10 mouse cellular contexts compared by ENCODE assay signal in the genomic region with DNA sequence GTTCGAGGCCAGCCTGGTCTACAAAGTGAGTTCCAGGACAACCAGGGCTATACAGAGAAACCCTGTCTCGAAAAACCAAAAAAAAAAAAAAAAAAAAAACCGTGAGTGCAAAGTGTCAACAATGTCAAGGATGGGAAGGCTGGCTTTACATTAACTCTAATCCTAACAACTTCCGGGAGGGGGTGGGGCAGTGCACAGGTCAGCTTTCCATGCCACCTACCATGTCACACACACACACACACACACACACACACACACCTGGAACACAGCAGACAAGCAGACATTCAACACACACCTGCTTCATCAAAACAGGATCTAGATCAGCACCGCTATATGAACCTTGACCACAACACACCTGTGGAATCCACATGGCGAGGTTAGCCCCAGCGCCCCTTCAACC. TPM values are rescaled to one million over a fixed set of nuclear protein-coding genes. Genes with fewer than 3 reads are reported as not detected.
DNase-seq lines count a peak whose midpoint lies in the region; ATAC-seq and TF ChIP-seq lines count a peak whose summit lies in the region.
"Had no signal": no experiment of that assay in that cellular context is flagged by ENCODE, and none has a peak within 500 bp of the region (broad histone marks: within the 10 kb centered on the region; RNA-seq: fewer than 3 reads in every experiment).

No protein-coding gene starts in this region.

- TF ChIP-seq EP300 in lung, postnatal 0 days (IDR thresholded peaks at IDR 0.05) = no peak

- no peak for DNase-seq in kidney, adult 11 months
- DNase-seq in c-Kit-positive CD71-positive TER-119-positive erythroid progenitor cells, embryonic 14.5 days (ENCODE audit: low spot score) = no peak
- DNase-seq in Muller cell, postnatal 12 days (ENCODE audit: inconsistent ontology term) = no peak
- no peak for DNase-seq in lung, postnatal 0 days (ENCODE audit: low spot score)
- DNase-seq: gastrocnemius, postnatal 14 days; heart, postnatal 4 days had no signal

- no peak overlapping the region for H3K4me3 ChIP-seq in kidney, embryonic 16.5 days (ENCODE audit: low read length)
- H3K4me3 ChIP-seq in forebrain, embryonic 12.5 days (replicated peaks) = peak overlapping the region; percentile 83; the same call in 1 of the 2 replicates
- no peak overlapping the region for H3K4me3 ChIP-seq in intestine, postnatal 0 days (ENCODE audit: low read depth, low read length)
- peak overlapping the region; percentile 93 for H3K4me3 ChIP-seq in neural tube, embryonic 13.5 days
- H3K4me3 ChIP-seq in lung, postnatal 0 days (ENCODE audit: low read depth, low read length) = no peak overlapping the region

- no peak overlapping the region for H3K9ac ChIP-seq in kidney, embryonic 16.5 days (replicated peaks; ENCODE audit: low read length)
- H3K9ac ChIP-seq in forebrain, embryonic 12.5 days = peak overlapping the region; percentile 89
- H3K9ac ChIP-seq in intestine, postnatal 0 days (ENCODE audit: low read depth, low read length) = no peak overlapping the region
- H3K9ac ChIP-seq in neural tube, embryonic 13.5 days = peak overlapping the region; percentile 96; the same call in 1 of the 2 replicates
- no peak overlapping the region for H3K9ac ChIP-seq in lung, postnatal 0 days (replicated peaks; ENCODE audit: low read depth)

- H3K9me3 ChIP-seq in kidney, embryonic 16.5 days (ENCODE audit: low read length) = no peaks in the 10 kb centered on the region
- no peaks in the 10 kb centered on the region for H3K9me3 ChIP-seq in forebrain, embryonic 12.5 days
- no peaks in the 10 kb centered on the region for H3K9me3 ChIP-seq in intestine, postnatal 0 days (ENCODE audit: control insufficient read depth)
- H3K9me3 ChIP-seq in neural tube, embryonic 13.5 days = no peaks in the 10 kb centered on the region
- H3K9me3 ChIP-seq in lung, postnatal 0 days (ENCODE audit: low read length) = no peaks in the 10 kb centered on the region

- H3K4me1 ChIP-seq in kidney, embryonic 16.5 days (ENCODE audit: insufficient read depth, low read length) = peaks cover 42% of the 10 kb centered on the region
- H3K4me1 ChIP-seq in forebrain, embryonic 12.5 days = peaks cover 39% of the 10 kb centered on the region
- peaks cover 6% of the 10 kb centered on the region; the same call in 1 of the 2 replicates for H3K4me1 ChIP-seq in intestine, postnatal 0 days (replicated peaks; ENCODE audit: control insufficient read depth, insufficient read depth, low read length)
- peaks cover 61% of the 10 kb centered on the region for H3K4me1 ChIP-seq in neural tube, embryonic 13.5 days (replicated peaks)
- peaks cover 3% of the 10 kb centered on the region; the same call in 1 of the 2 replicates for H3K4me1 ChIP-seq in lung, postnatal 0 days (ENCODE audit: insufficient read depth, low read depth, low read length)

- 0 out of 2 replicates have a peak overlapping the region, but pooled peaks have one; percentile 11 for H3K4me2 ChIP-seq in kidney, embryonic 16.5 days (replicated peaks; ENCODE audit: low read depth, low read length)
- peak overlapping the region; percentile 96 for H3K4me2 ChIP-seq in forebrain, embryonic 12.5 days
- peak overlapping the region; percentile 25; the same call in 1 of the 2 replicates for H3K4me2 ChIP-seq in intestine, postnatal 0 days (replicated peaks; ENCODE audit: low read depth)
- peak overlapping the region; percentile 98 for H3K4me2 ChIP-seq in neural tube, embryonic 13.5 days
- no peak overlapping the region for H3K4me2 ChIP-seq in lung, postnatal 0 days (replicated peaks; ENCODE audit: low read depth, low read length)

- no peak overlapping the region for H3K27ac ChIP-seq in kidney, embryonic 16.5 days (ENCODE audit: low read length)
- H3K27ac ChIP-seq in forebrain, embryonic 12.5 days = no peak overlapping the region
- no peak overlapping the region for H3K27ac ChIP-seq in intestine, postnatal 0 days (ENCODE audit: low read depth, low read length)
- H3K27ac ChIP-seq in neural tube, embryonic 13.5 days (replicated peaks) = no peak overlapping the region
- no peak overlapping the region for H3K27ac ChIP-seq in lung, postnatal 0 days (ENCODE audit: low read length)

- H3K27me3 ChIP-seq in kidney, embryonic 16.5 days (ENCODE audit: insufficient read depth, low read length) = no peaks in the 10 kb centered on the region
- H3K27me3 ChIP-seq in forebrain, embryonic 12.5 days = no peaks in the 10 kb centered on the region
- no peaks in the 10 kb centered on the region for H3K27me3 ChIP-seq in intestine, postnatal 0 days (replicated peaks; ENCODE audit: control insufficient read depth, insufficient read depth, low read length)
- no peaks in the 10 kb centered on the region for H3K27me3 ChIP-seq in neural tube, embryonic 13.5 days
- H3K27me3 ChIP-seq in lung, postnatal 0 days (replicated peaks; ENCODE audit: insufficient read depth, low read length) = no peaks in the 10 kb centered on the region

- peaks cover 24% of the 10 kb centered on the region for H3K36me3 ChIP-seq in kidney, embryonic 16.5 days (ENCODE audit: insufficient read depth, low read length)
- H3K36me3 ChIP-seq in forebrain, embryonic 12.5 days (replicated peaks) = peaks cover 42% of the 10 kb centered on the region
- H3K36me3 ChIP-seq in intestine, postnatal 0 days (ENCODE audit: control insufficient read depth, insufficient read depth) = peaks cover 16% of the 10 kb centered on the region
- peaks cover 44% of the 10 kb centered on the region for H3K36me3 ChIP-seq in neural tube, embryonic 13.5 days
- H3K36me3 ChIP-seq in lung, postnatal 0 days (ENCODE audit: insufficient read depth, low read length) = no peaks in the 10 kb centered on the region

- no peak for ATAC-seq in kidney, embryonic 16.5 days (ENCODE audit: low FRiP score, low TSS enrichment)
- ATAC-seq in forebrain, embryonic 12.5 days (ENCODE audit: low FRiP score) = no peak
- ATAC-seq in intestine, postnatal 0 days = peak; percentile 25
- ATAC-seq in neural tube, embryonic 13.5 days (ENCODE audit: low read depth) = no peak
- ATAC-seq in lung, postnatal 0 days = no peak

- no peak for TF ChIP-seq CTCF in intestine, postnatal 0 days (IDR thresholded peaks at IDR 0.05; ENCODE audit: low read depth)
- no peak for TF ChIP-seq CTCF in lung, postnatal 0 days (IDR thresholded peaks at IDR 0.05)

- WGBS in kidney, embryonic 16.5 days = 78% methylated on average over 6 of the region's 7 CpGs
- 87% methylated on average over 7 of the region's 7 CpGs for WGBS in forebrain, embryonic 12.5 days
- 63% methylated on average over 6 of the region's 7 CpGs for WGBS in intestine, postnatal 0 days
- 93% methylated on average over 7 of the region's 7 CpGs for WGBS in neural tube, embryonic 13.5 days
- WGBS in lung, postnatal 0 days = 81% methylated on average over 6 of the region's 7 CpGs

RNA-seq across cellular contexts. Expression of gene Med25, which starts 2.3 kb away (rescaled TPM):
- 136 and 149 TPM in 2 replicates for polyA plus RNA-seq in kidney, embryonic 16.5 days (2015; fragmentation: Nextera tagmentation; extraction: Ambion mirVana)
- polyA plus RNA-seq in forebrain, embryonic 12.5 days (2016; fragmentation: Nextera tagmentation; extraction: Ambion mirVana) = 172 and 178 TPM in 2 replicates
- polyA plus RNA-seq in intestine, postnatal 0 days (2015; fragmentation: Nextera tagmentation; extraction: Ambion mirVana) = 60.0 and 62.9 TPM in 2 replicates
- 134 and 138 TPM in 2 replicates for polyA plus RNA-seq in neural tube, embryonic 13.5 days (2015; fragmentation: Nextera tagmentation; extraction: Ambion mirVana)
- polyA plus RNA-seq in lung, postnatal 0 days (2015; fragmentation: Nextera tagmentation; extraction: Ambion mirVana) = 54.2 and 62.5 TPM in 2 replicates

RNA-seq across cellular contexts. Expression of gene Fuz, which starts 5.7 kb away (rescaled TPM):
- polyA plus RNA-seq in kidney, embryonic 16.5 days (2015; fragmentation: Nextera tagmentation; extraction: Ambion mirVana) = 27.7 and 28.4 TPM in 2 replicates
- polyA plus RNA-seq in forebrain, embryonic 12.5 days (2016; fragmentation: Nextera tagmentation; extraction: Ambion mirVana) = 27.4 and 28.7 TPM in 2 replicates
- 11.1 and 12.1 TPM in 2 replicates for polyA plus RNA-seq in intestine, postnatal 0 days (2015; fragmentation: Nextera tagmentation; extraction: Ambion mirVana)
- 14.9 and 17.9 TPM in 2 replicates for polyA plus RNA-seq in neural tube, embryonic 13.5 days (2015; fragmentation: Nextera tagmentation; extraction: Ambion mirVana)
- polyA plus RNA-seq in lung, postnatal 0 days (2015; fragmentation: Nextera tagmentation; extraction: Ambion mirVana) = 15.1 and 18.3 TPM in 2 replicates

RNA-seq across cellular contexts. Expression of gene Ptov1, which starts 20.6 kb away (rescaled TPM):
- polyA plus RNA-seq in kidney, embryonic 16.5 days (2015; fragmentation: Nextera tagmentation; extraction: Ambion mirVana) = 371 and 404 TPM in 2 replicates
- 595 and 609 TPM in 2 replicates for polyA plus RNA-seq in forebrain, embryonic 12.5 days (2016; fragmentation: Nextera tagmentation; extraction: Ambion mirVana)
- polyA plus RNA-seq in intestine, postnatal 0 days (2015; fragmentation: Nextera tagmentation; extraction: Ambion mirVana) = 112 and 114 TPM in 2 replicates
- polyA plus RNA-seq in neural tube, embryonic 13.5 days (2015; fragmentation: Nextera tagmentation; extraction: Ambion mirVana) = 471 and 515 TPM in 2 replicates
- 276 and 288 TPM in 2 replicates for polyA plus RNA-seq in lung, postnatal 0 days (2015; fragmentation: Nextera tagmentation; extraction: Ambion mirVana)

RNA-seq across cellular contexts. Expression of gene Pnkp, which starts 33.2 kb away (rescaled TPM):
- polyA plus RNA-seq in kidney, embryonic 16.5 days (2015; fragmentation: Nextera tagmentation; extraction: Ambion mirVana) = 38.7 and 40.4 TPM in 2 replicates
- 37.8 and 39.1 TPM in 2 replicates for polyA plus RNA-seq in forebrain, embryonic 12.5 days (2016; fragmentation: Nextera tagmentation; extraction: Ambion mirVana)
- 27.7 and 32.0 TPM in 2 replicates for polyA plus RNA-seq in intestine, postnatal 0 days (2015; fragmentation: Nextera tagmentation; extraction: Ambion mirVana)
- polyA plus RNA-seq in neural tube, embryonic 13.5 days (2015; fragmentation: Nextera tagmentation; extraction: Ambion mirVana) = 30.2 and 31.6 TPM in 2 replicates
- polyA plus RNA-seq in lung, postnatal 0 days (2015; fragmentation: Nextera tagmentation; extraction: Ambion mirVana) = 39.7 and 41.3 TPM in 2 replicates

RNA-seq across cellular contexts. Expression of gene Ap2a1, which starts 39.1 kb away (rescaled TPM):
- polyA plus RNA-seq in kidney, embryonic 16.5 days (2015; fragmentation: Nextera tagmentation; extraction: Ambion mirVana) = 72.9 and 75.3 TPM in 2 replicates
- polyA plus RNA-seq in forebrain, embryonic 12.5 days (2016; fragmentation: Nextera tagmentation; extraction: Ambion mirVana) = 85.8 and 94.4 TPM in 2 replicates
- polyA plus RNA-seq in intestine, postnatal 0 days (2015; fragmentation: Nextera tagmentation; extraction: Ambion mirVana) = 42.8 and 44.1 TPM in 2 replicates
- polyA plus RNA-seq in neural tube, embryonic 13.5 days (2015; fragmentation: Nextera tagmentation; extraction: Ambion mirVana) = 115 and 116 TPM in 2 replicates
- polyA plus RNA-seq in lung, postnatal 0 days (2015; fragmentation: Nextera tagmentation; extraction: Ambion mirVana) = 36.1 and 39.4 TPM in 2 replicates

Comparison
In these comparisons a context has a peak if more than half of its experiments do, and no peak if none do; other contexts are left out.
1. H3K4me3 ChIP-seq: peak in forebrain, embryonic 12.5 days (single experiment) and neural tube, embryonic 13.5 days (single experiment); none in kidney, embryonic 16.5 days (single experiment), intestine, postnatal 0 days (single experiment) and lung, postnatal 0 days (single experiment).
2. H3K9ac ChIP-seq: peak in forebrain, embryonic 12.5 days (single experiment) and neural tube, embryonic 13.5 days (single experiment); none in kidney, embryonic 16.5 days (single experiment), intestine, postnatal 0 days (single experiment) and lung, postnatal 0 days (single experiment).